Mouse (Mus musculus) common myeloid progenitor, adult 5-6 weeks (primary cell): ENCODE results near the gene Syt7. TPM values are rescaled to one million over a fixed set of nuclear protein-coding genes. Genes with fewer than 3 reads are reported as not detected.

ENCODE experiments used
- ATAC-seq: replicated peaks from 2 replicates; pipeline ENCODE4 v1.8.0; 2016; ENCODE audit warnings: low read depth, mild to moderate bottlenecking, moderate TSS enrichment, inconsistent platforms; ENCODE audit not compliant: poor library complexity, severe bottlenecking
- total RNA-seq: library from RNA; stranded (forward); fragments of 200-1000, 187-1606 nt; gene quantifications from 2 replicates; pipeline ENCODE4 v1.2.3, GENCODE M21; 2017

Gene Syt7
- total RNA-seq, 1 experiment from 2014 or later, result not detected

GRCm38 (mm10) chr19:10454718-10455436, 66.0 kb downstream of the Syt7 start:
- no peak for ATAC-seq

- no peak for ATAC-seq
Observed at GRCm38 (mm10) chr19:10455437-10455806, 66.5 kb downstream of the Syt7 start.

- ATAC-seq, result peak; percentile 63
Observed at GRCm38 (mm10) chr19:10456752-10457483, 68.0 kb downstream of the Syt7 start, which contains the start of gene Lrrc10b. Lrrc10b (minus strand) TSS chr19:10457473.

- ATAC-seq, result 0 out of 2 replicates have a peak, but pooled peaks have one; percentile 10
Observed at GRCm38 (mm10) chr19:10457484-10457800, 68.6 kb downstream of the Syt7 start.

GRCm38 (mm10) chr19:10458096-10458495, 69.2 kb downstream of the Syt7 start:
- ATAC-seq, result no peak; the same call in 1 of the 2 replicates

- no peak for ATAC-seq
Observed at GRCm38 (mm10) chr19:10459907-10460306, 71.0 kb downstream of the Syt7 start.

GRCm38 (mm10) chr19:10461584-10461983, 72.7 kb downstream of the Syt7 start:
- ATAC-seq, result no peak

GRCm38 (mm10) chr19:10464427-10464826, 75.5 kb downstream of the Syt7 start:
- no peak for ATAC-seq

GRCm38 (mm10) chr19:10469171-10469658, 80.3 kb downstream of the Syt7 start:
- ATAC-seq, result no peak

- ATAC-seq, result no peak
Observed at GRCm38 (mm10) chr19:10472958-10473357, 84.1 kb downstream of the Syt7 start.

- ATAC-seq, result no peak
Observed at GRCm38 (mm10) chr19:10473779-10474178, 84.9 kb downstream of the Syt7 start.

- no peak for ATAC-seq
Observed at GRCm38 (mm10) chr19:10479541-10479940, 90.7 kb downstream of the Syt7 start.

GRCm38 (mm10) chr19:10482703-10483102, 93.8 kb downstream of the Syt7 start, which contains the start of gene Ppp1r32:
Ppp1r32 (minus strand) TSS chr19:10482928.
- ATAC-seq, result no peak

- ATAC-seq, result peak; percentile 89
Observed at GRCm38 (mm10) chr19:10486264-10486738, 97.4 kb downstream of the Syt7 start.

GRCm38 (mm10) chr19:10495670-10496069, 106.8 kb downstream of the Syt7 start:
- ATAC-seq, result no peak

GRCm38 (mm10) chr19:10496976-10497375, 108.1 kb downstream of the Syt7 start:
- ATAC-seq, result no peak

- peak; percentile 92 for ATAC-seq
Observed at GRCm38 (mm10) chr19:10497512-10498160, 108.7 kb downstream of the Syt7 start.

GRCm38 (mm10) chr19:10500581-10500980, 111.7 kb downstream of the Syt7 start:
- no peak for ATAC-seq

- peak; percentile 59; the same call in 1 of the 2 replicates for ATAC-seq
Observed at GRCm38 (mm10) chr19:10502571-10502970, 113.7 kb downstream of the Syt7 start.
